Comparison of ENCODE assay signal across 8 mouse cellular contexts in the genomic region with DNA sequence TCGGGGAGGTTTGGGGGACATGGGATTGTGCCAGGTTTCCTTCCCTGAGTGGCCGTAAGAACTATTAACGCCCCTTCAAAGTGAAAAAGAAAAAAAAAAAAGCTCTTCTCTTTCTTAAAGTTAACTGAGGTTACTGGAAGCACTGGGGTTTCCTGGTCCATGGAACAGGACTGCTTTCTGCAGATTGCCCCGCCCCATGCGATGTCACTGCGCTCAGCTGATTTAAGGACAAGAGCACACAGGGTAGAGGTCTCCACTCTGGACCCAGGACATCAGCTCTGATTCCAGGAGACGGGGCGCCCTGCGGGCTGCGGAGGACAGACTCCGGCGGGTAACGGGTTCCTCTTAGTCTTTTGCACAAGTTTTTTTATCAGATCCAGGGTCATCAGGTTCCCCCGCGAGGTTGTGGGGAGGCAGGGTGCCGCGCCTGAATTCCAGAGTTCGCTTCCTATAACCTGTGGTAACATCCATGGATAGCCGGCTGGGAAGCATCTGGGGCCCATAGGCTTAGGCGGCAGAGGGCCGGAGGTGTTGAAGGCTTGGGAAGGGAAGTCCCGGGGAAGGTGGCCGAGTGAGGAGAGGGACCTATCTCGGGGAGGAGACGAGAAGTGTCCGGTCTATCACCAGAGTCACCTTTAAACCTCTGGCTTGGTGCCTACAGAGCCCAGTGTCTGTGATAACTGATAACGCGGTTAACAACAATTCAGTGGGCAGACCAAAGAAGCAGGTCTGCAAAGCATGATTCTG. TPM values are rescaled to one million over a fixed set of nuclear protein-coding genes. Genes with fewer than 3 reads are reported as not detected.
DNase-seq lines count a peak whose midpoint lies in the region; ATAC-seq and TF ChIP-seq lines count a peak whose summit lies in the region.

No protein-coding gene starts in this region.

- no peaks in the 10 kb centered on the region for H3K9me3 ChIP-seq in forebrain, embryonic 13.5 days (replicated peaks)
- H3K9me3 ChIP-seq in hindbrain, embryonic 10.5 days: no peaks in the 10 kb centered on the region
- no peaks in the 10 kb centered on the region for H3K9me3 ChIP-seq in limb, embryonic 14.5 days (ENCODE audit: control insufficient read depth, low read length)
- no peaks in the 10 kb centered on the region for H3K9me3 ChIP-seq in midbrain, embryonic 14.5 days (ENCODE audit: control insufficient read depth, low read length)

- H3K4me2 ChIP-seq in forebrain, embryonic 13.5 days: 0 out of 2 replicates have a peak overlapping the region, but pooled peaks have one; percentile 9
- 0 out of 2 replicates have a peak overlapping the region, but pooled peaks have one; percentile 11 for H3K4me2 ChIP-seq in limb, embryonic 14.5 days (replicated peaks; ENCODE audit: low read depth, low read length, severe bottlenecking)
- peak overlapping the region; percentile 19; the same call in 1 of the 2 replicates for H3K4me2 ChIP-seq in midbrain, embryonic 14.5 days (ENCODE audit: low read length)

- peaks cover 60% of the 10 kb centered on the region for H3K27me3 ChIP-seq in forebrain, embryonic 13.5 days
- peaks cover 62% of the 10 kb centered on the region for H3K27me3 ChIP-seq in hindbrain, embryonic 10.5 days (ENCODE audit: insufficient read depth, poor library complexity, severe bottlenecking)
- H3K27me3 ChIP-seq in limb, embryonic 14.5 days (ENCODE audit: control insufficient read depth, insufficient read depth, low read length): peaks cover 38% of the 10 kb centered on the region
- H3K27me3 ChIP-seq in midbrain, embryonic 14.5 days (ENCODE audit: control insufficient read depth, insufficient read depth, low read length): peaks cover 34% of the 10 kb centered on the region

- no peaks in the 10 kb centered on the region for H3K36me3 ChIP-seq in forebrain, embryonic 13.5 days (ENCODE audit: poor library complexity, severe bottlenecking)
- H3K36me3 ChIP-seq in hindbrain, embryonic 10.5 days: no peaks in the 10 kb centered on the region
- no peaks in the 10 kb centered on the region for H3K36me3 ChIP-seq in limb, embryonic 14.5 days (ENCODE audit: control insufficient read depth, insufficient read depth, low read length)
- H3K36me3 ChIP-seq in midbrain, embryonic 14.5 days (ENCODE audit: control insufficient read depth, insufficient read depth, low read length): no peaks in the 10 kb centered on the region

- no peak overlapping the region for H3K4me3 ChIP-seq in forebrain, embryonic 13.5 days
- H3K4me3 ChIP-seq in hindbrain, embryonic 10.5 days: peak overlapping the region; percentile 29
- peak overlapping the region; percentile 7; the same call in 1 of the 2 replicates for H3K4me3 ChIP-seq in limb, embryonic 14.5 days (replicated peaks; ENCODE audit: low read length)
- H3K4me3 ChIP-seq in midbrain, embryonic 14.5 days (replicated peaks; ENCODE audit: low read depth, low read length): 0 out of 2 replicates have a peak overlapping the region, but pooled peaks have one; percentile 14

- H3K4me1 ChIP-seq in forebrain, embryonic 13.5 days: no peaks in the 10 kb centered on the region
- H3K4me1 ChIP-seq in hindbrain, embryonic 10.5 days (replicated peaks): peaks cover 14% of the 10 kb centered on the region
- H3K4me1 ChIP-seq in limb, embryonic 14.5 days (ENCODE audit: control insufficient read depth, insufficient read depth, low read length): no peaks in the 10 kb centered on the region
- H3K4me1 ChIP-seq in midbrain, embryonic 14.5 days (ENCODE audit: control insufficient read depth, insufficient read depth, low read length): no peaks in the 10 kb centered on the region

- 13% methylated on average over 28 of the region's 28 CpGs for WGBS in forebrain, embryonic 13.5 days
- 10% methylated on average over 28 of the region's 28 CpGs for WGBS in hindbrain, embryonic 10.5 days
- 6% methylated on average over 28 of the region's 28 CpGs for WGBS in limb, embryonic 14.5 days
- WGBS in midbrain, embryonic 14.5 days: 10% methylated on average over 28 of the region's 28 CpGs

- no peak for TF ChIP-seq POLR2A in limb, embryonic 14.5 days (IDR thresholded peaks at IDR 0.05; ENCODE audit: borderline replicate concordance, extremely low read depth, insufficient read depth, insufficient read length)

- DNase-seq in embryo, embryonic 9.5 days (ENCODE audit: extremely low spot score): peak; percentile 17
- DNase-seq in embryo, embryonic 10 days (ENCODE audit: low spot score): no peak
- no peak for DNase-seq in hindbrain, embryonic 10.5 days (ENCODE audit: low spot score)
- DNase-seq in limb, embryonic 14.5 days (ENCODE audit: low spot score): no peak
- no peak for DNase-seq in midbrain, embryonic 14.5 days
- peak; percentile 35 for DNase-seq in urinary bladder, postnatal 25 days (ENCODE audit: low spot score)
- no peak for DNase-seq in Muller cell, postnatal 12 days (ENCODE audit: inconsistent ontology term)

- no peak for ATAC-seq in forebrain, embryonic 13.5 days
- no peak for ATAC-seq in limb, embryonic 14.5 days (ENCODE audit: low FRiP score, low read depth)
- ATAC-seq in midbrain, embryonic 14.5 days (ENCODE audit: low FRiP score, low TSS enrichment): no peak

- 0 out of 2 replicates have a peak overlapping the region, but pooled peaks have one; percentile 19 for H3K9ac ChIP-seq in forebrain, embryonic 13.5 days
- H3K9ac ChIP-seq in limb, embryonic 14.5 days (ENCODE audit: low read depth, low read length, severe bottlenecking): no peak overlapping the region
- H3K9ac ChIP-seq in midbrain, embryonic 14.5 days (replicated peaks; ENCODE audit: low read length): no peak overlapping the region

- H3K27ac ChIP-seq in forebrain, embryonic 13.5 days: no peak overlapping the region
- no peak overlapping the region for H3K27ac ChIP-seq in hindbrain, embryonic 10.5 days
- H3K27ac ChIP-seq in limb, embryonic 14.5 days (replicated peaks; ENCODE audit: low read depth, low read length): no peak overlapping the region
- H3K27ac ChIP-seq in midbrain, embryonic 14.5 days (replicated peaks; ENCODE audit: low read depth, low read length): no peak overlapping the region

RNA-seq across cellular contexts. Expression of a gene that starts 0.9 kb away (rescaled TPM):
- polyA plus RNA-seq in forebrain, embryonic 13.5 days (2015; fragmentation: Nextera tagmentation; extraction: Ambion mirVana): 0.18 and 0.30 TPM in 2 replicates
- polyA plus RNA-seq in hindbrain, embryonic 10.5 days (2016; fragmentation: Nextera tagmentation; extraction: Ambion mirVana): 0.11 and 0.48 TPM in 2 replicates
- polyA plus RNA-seq in limb, embryonic 14.5 days (2012; rRNA removed): 1.0 and 1.3 TPM in 2 replicates
- 1.6 and 2.1 TPM in 2 replicates for polyA plus RNA-seq in limb, embryonic 14.5 days (2014; fragmentation: Nextera tagmentation; extraction: Ambion mirVana)
- polyA plus RNA-seq in midbrain, embryonic 14.5 days (2014; fragmentation: Nextera tagmentation; extraction: Ambion mirVana): 0.98 and 2.6 TPM in 2 replicates

RNA-seq across cellular contexts. Expression of a gene that starts 39.6 kb away (rescaled TPM):
- 9.3 and 10.2 TPM in 2 replicates for polyA plus RNA-seq in forebrain, embryonic 13.5 days (2015; fragmentation: Nextera tagmentation; extraction: Ambion mirVana)
- 5.9 and 8.5 TPM in 2 replicates for polyA plus RNA-seq in hindbrain, embryonic 10.5 days (2016; fragmentation: Nextera tagmentation; extraction: Ambion mirVana)
- 5.8 and 7.8 TPM in 2 replicates for polyA plus RNA-seq in limb, embryonic 14.5 days (2012; rRNA removed)
- 11.3 and 12.9 TPM in 2 replicates for polyA plus RNA-seq in limb, embryonic 14.5 days (2014; fragmentation: Nextera tagmentation; extraction: Ambion mirVana)
- 1.2 and 3.1 TPM in 2 replicates for polyA plus RNA-seq in midbrain, embryonic 14.5 days (2014; fragmentation: Nextera tagmentation; extraction: Ambion mirVana)

RNA-seq across cellular contexts. Expression of a gene that starts 41.7 kb away (rescaled TPM):
- 0.25 and 0.40 TPM in 2 replicates for polyA plus RNA-seq in forebrain, embryonic 13.5 days (2015; fragmentation: Nextera tagmentation; extraction: Ambion mirVana)
- 0.22 and 0.60 TPM in 2 replicates for polyA plus RNA-seq in hindbrain, embryonic 10.5 days (2016; fragmentation: Nextera tagmentation; extraction: Ambion mirVana)
- 17.8 and 17.9 TPM in 2 replicates for polyA plus RNA-seq in limb, embryonic 14.5 days (2012; rRNA removed)
- polyA plus RNA-seq in limb, embryonic 14.5 days (2014; fragmentation: Nextera tagmentation; extraction: Ambion mirVana): 16.9 and 24.7 TPM in 2 replicates
- 0.32 and 0.84 TPM in 2 replicates for polyA plus RNA-seq in midbrain, embryonic 14.5 days (2014; fragmentation: Nextera tagmentation; extraction: Ambion mirVana)

RNA-seq across cellular contexts. Expression of a gene that starts 43.8 kb away (rescaled TPM):
- 28.1 and 35.9 TPM in 2 replicates for polyA plus RNA-seq in forebrain, embryonic 13.5 days (2015; fragmentation: Nextera tagmentation; extraction: Ambion mirVana)
- 37.0 and 41.3 TPM in 2 replicates for polyA plus RNA-seq in hindbrain, embryonic 10.5 days (2016; fragmentation: Nextera tagmentation; extraction: Ambion mirVana)
- 81.6 and 98.3 TPM in 2 replicates for polyA plus RNA-seq in limb, embryonic 14.5 days (2012; rRNA removed)
- 30.0 and 35.0 TPM in 2 replicates for polyA plus RNA-seq in limb, embryonic 14.5 days (2014; fragmentation: Nextera tagmentation; extraction: Ambion mirVana)
- polyA plus RNA-seq in midbrain, embryonic 14.5 days (2014; fragmentation: Nextera tagmentation; extraction: Ambion mirVana): 24.8 and 28.0 TPM in 2 replicates

Comparison
In these comparisons a context has a peak if more than half of its experiments do, and no peak if none do; other contexts are left out.
1. DNase-seq: peak in embryo, embryonic 9.5 days (single experiment) and urinary bladder, postnatal 25 days (single experiment); none in embryo, embryonic 10 days (single experiment), hindbrain, embryonic 10.5 days (single experiment), limb, embryonic 14.5 days (single experiment), midbrain, embryonic 14.5 days (single experiment) and Muller cell, postnatal 12 days (single experiment).
2. Peak in every context shown above with its lines, with median percentiles within 50 percentile points of each other: H3K4me2 ChIP-seq.